Mouse (Mus musculus): ENCODE measurements at regions not wholly inside any gene's neighbourhood (a gene's known extent, or its start where the extent isn't known, plus 50 kb on each side); places are given as distances from the start of the nearest gene placed in this dataset.

GRCm38 (mm10) chr8:30077726-30078125, 2630.3 kb downstream of the Poteg start:
- no peak for TF ChIP-seq CTCF (IDR thresholded peaks at IDR 0.05; ENCODE audit: low read depth)
- no peak for TF ChIP-seq EP300 (IDR thresholded peaks at IDR 0.05; ENCODE audit: low read depth)
